Mouse (Mus musculus): ENCODE measurements at regions not wholly inside any gene's neighbourhood (a gene's known extent, or its start where the extent isn't known, plus 50 kb on each side); places are given as distances from the start of the nearest gene placed in this dataset.

- TF ChIP-seq POLR2A (IDR thresholded peaks at IDR 0.05; ENCODE audit: borderline replicate concordance, insufficient read depth, low read length) (no peak), CTCF (IDR thresholded peaks at IDR 0.05; ENCODE audit: borderline replicate concordance, insufficient read depth, low read depth, low read length) (no peak)
Observed at GRCm38 (mm10) chr11:55939983-55940382, 100.8 kb downstream of the Nmur2 start.
